Mouse (Mus musculus) ES-Bruce4 (cell line): ENCODE data around the gene Rpl23. TPM values are rescaled to one million over a fixed set of nuclear protein-coding genes. Genes with fewer than 3 reads are reported as not detected.
A peak's percentile ranks its signal among the peaks of the same experiment; 100 is the strongest.
"Not testable (repeated sequence)": the region's sequence is repeated elsewhere in the genome, so short reads cannot be mapped to it uniquely, and the experiment has no call there.

Source experiments
- H3K27ac ChIP-seq: 2 replicates; pipeline ENCODE4 v1.5.1; 2012; ENCODE audit warnings: low read length, inconsistent platforms; ENCODE audit not compliant: insufficient read depth
- H3K27me3 ChIP-seq: 2 replicates; pipeline ENCODE4 v1.6.1; 2012; ENCODE audit warnings: mild to moderate bottlenecking, low read length, inconsistent platforms; ENCODE audit not compliant: control insufficient read depth, poor library complexity, insufficient read depth, severe bottlenecking
- H3K36me3 ChIP-seq: 2 replicates; pipeline ENCODE4 v1.6.1; 2012; ENCODE audit warnings: inconsistent platforms, mild to moderate bottlenecking, low read length, moderate library complexity; ENCODE audit not compliant: control insufficient read depth, poor library complexity, insufficient read depth, severe bottlenecking
- H3K4me1 ChIP-seq: one replicate; pipeline ENCODE4 v1.8.1; 2011; ENCODE audit warnings: low read length; ENCODE audit not compliant: control insufficient read depth, insufficient read depth
- H3K4me3 ChIP-seq: 2 replicates; pipeline ENCODE4 v1.5.1; 2011; ENCODE audit warnings: low read depth, mild to moderate bottlenecking, low read length
- H3K9ac ChIP-seq: 2 replicates; pipeline ENCODE4 v1.6.1; 2012; ENCODE audit warnings: low read depth, mild to moderate bottlenecking, inconsistent platforms; ENCODE audit not compliant: poor library complexity, severe bottlenecking
- H3K9me3 ChIP-seq: replicated peaks from 2 replicates; pipeline ENCODE4 v1.6.1; 2012; ENCODE audit warnings: mild to moderate bottlenecking, low read length, inconsistent platforms; ENCODE audit not compliant: control insufficient read depth, poor library complexity, insufficient read depth, severe bottlenecking
- CTCF ChIP-seq: IDR thresholded peaks from one replicate; pipeline ENCODE4 v1.8.1; 2011; ENCODE audit warnings: low read depth, low read length
- EP300 ChIP-seq: IDR thresholded peaks from 2 replicates; pipeline ENCODE4 v1.6.1; 2011; ENCODE audit warnings: low read depth, low read length; ENCODE audit not compliant: insufficient read depth
- POLR2A ChIP-seq: IDR thresholded peaks from one replicate; pipeline ENCODE4 v1.8.1; 2011; ENCODE audit warnings: low read length; ENCODE audit not compliant: insufficient read depth
- polyA plus RNA-seq: library from polyadenylated mRNA; stranded (reverse); fragments of >200 nt; gene quantifications from 2 replicates; pipeline ENCODE4 v1.2.4, GENCODE M21; 2011; ENCODE audit warnings: low read depth; ENCODE audit not compliant: missing spikeins, insufficient read depth, insufficient read length

Rpl23 gene
- polyA plus RNA-seq, 1 experiment: 842 TPM

GRCm38 (mm10) chr11:97797369-97798082 is 15.3 kb upstream of the Rpl23 start:
- Histone ChIP-seq H3K27ac (peak overlapping the region; percentile 55), H3K4me3 (no peak overlapping the region), H3K9me3 (no peaks in the 10 kb centered on the region), H3K4me1 (peaks cover 1% of the 10 kb centered on the region), H3K36me3 (no peaks in the 10 kb centered on the region), H3K9ac (peak overlapping the region; percentile 85), H3K27me3 (no peaks in the 10 kb centered on the region)
- TF ChIP-seq POLR2A (no peak), EP300 (no peak), CTCF (no peak)

- H3K9ac ChIP-seq: peak overlapping the region; percentile 85; the same call in 1 of the 2 replicates
- TF ChIP-seq CTCF (no peak), POLR2A (no peak), EP300 (no peak)
- no peaks in the 10 kb centered on the region for H3K9me3 ChIP-seq
Observed at GRCm38 (mm10) chr11:97796910-97797309, 14.7 kb upstream of the Rpl23 start.

DNA sequence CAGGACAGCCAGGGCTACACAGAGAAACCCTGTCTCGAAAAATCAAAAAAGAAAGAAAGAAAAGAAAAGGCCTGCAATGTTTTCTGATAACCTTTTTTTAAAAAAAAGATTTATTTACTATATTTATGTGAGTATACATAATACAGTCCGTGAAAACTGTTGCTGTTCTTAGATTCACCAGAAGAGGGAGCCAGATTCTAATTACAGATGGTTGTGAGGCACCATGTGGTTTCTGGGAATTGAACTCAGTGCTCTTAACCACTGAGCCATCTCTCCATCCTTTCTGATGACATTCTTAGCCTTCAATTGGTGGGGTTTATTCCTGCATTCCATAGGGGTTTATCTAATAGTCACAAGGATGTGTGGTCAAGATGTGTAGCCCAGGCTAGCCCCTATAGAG is 10.9 kb upstream of the Rpl23 start:
- Histone ChIP-seq H3K36me3 (no peaks in the 10 kb centered on the region), H3K4me1 (no peaks in the 10 kb centered on the region), H3K9me3 (no peaks in the 10 kb centered on the region), H3K27ac (peak overlapping the region; percentile 97), H3K9ac (peak overlapping the region; percentile 77; the same call in 1 of the 2 replicates), H3K27me3 (no peaks in the 10 kb centered on the region), H3K4me3 (no peak overlapping the region)
- TF ChIP-seq EP300 (no peak), CTCF (peak; percentile 9)

More at GRCm38 (mm10) chr11:97796910-97797309, 14.7 kb upstream of the Rpl23 start:
- peak overlapping the region; percentile 7; the same call in 1 of the 2 replicates for H3K27ac ChIP-seq
- H3K4me1 ChIP-seq: no peaks in the 10 kb centered on the region
- no peak overlapping the region for H3K4me3 ChIP-seq
- H3K36me3 ChIP-seq: no peaks in the 10 kb centered on the region
- H3K27me3 ChIP-seq: no peaks in the 10 kb centered on the region

- not testable (repeated sequence) for H3K4me3 ChIP-seq, H3K36me3 ChIP-seq, H3K9me3 ChIP-seq, H3K9ac ChIP-seq, H3K27me3 ChIP-seq, H3K27ac ChIP-seq, H3K4me1 ChIP-seq
Observed at GRCm38 (mm10) chr11:97790778-97791438, 8.7 kb upstream of the Rpl23 start.

GRCm38 (mm10) chr11:97789727-97790126 is 7.5 kb upstream of the Rpl23 start:
- Histone ChIP-seq H3K9ac (no peak overlapping the region), H3K4me3 (no peak overlapping the region), H3K27ac (no peak overlapping the region), H3K27me3 (no peaks in the 10 kb centered on the region), H3K4me1 (no peaks in the 10 kb centered on the region), H3K36me3 (no peaks in the 10 kb centered on the region), H3K9me3 (peaks cover under 1% of the 10 kb centered on the region)
- TF ChIP-seq EP300: no peak
- no peak for TF ChIP-seq POLR2A
- no peak for TF ChIP-seq CTCF

- no peaks in the 10 kb centered on the region for H3K36me3 ChIP-seq
- H3K27me3 ChIP-seq: no peaks in the 10 kb centered on the region
- no peak overlapping the region for H3K4me3 ChIP-seq
- peak overlapping the region; percentile 72; the same call in 1 of the 2 replicates for H3K27ac ChIP-seq
- no peak overlapping the region for H3K9ac ChIP-seq
- H3K9me3 ChIP-seq: peaks cover 9% of the 10 kb centered on the region
- no peaks in the 10 kb centered on the region for H3K4me1 ChIP-seq
- TF ChIP-seq POLR2A (no peak), EP300 (0 out of 2 replicates have a peak, but pooled peaks have one; percentile 26)
Observed at GRCm38 (mm10) chr11:97787961-97788360, 5.7 kb upstream of the Rpl23 start.
